Mouse (Mus musculus): ENCODE data around the gene 2410002F23Rik. TPM values are rescaled to one million over a fixed set of nuclear protein-coding genes. Genes with fewer than 3 reads are reported as not detected.
A peak's percentile ranks its signal among the peaks of the same experiment; 100 is the strongest.
"Not testable (repeated sequence)": the region's sequence is repeated elsewhere in the genome, so short reads cannot be mapped to it uniquely, and the experiment has no call there.

2410002F23Rik gene
- total RNA-seq, 2 experiments from 2014 or later, result 82.0 to 92.1 TPM

DNA sequence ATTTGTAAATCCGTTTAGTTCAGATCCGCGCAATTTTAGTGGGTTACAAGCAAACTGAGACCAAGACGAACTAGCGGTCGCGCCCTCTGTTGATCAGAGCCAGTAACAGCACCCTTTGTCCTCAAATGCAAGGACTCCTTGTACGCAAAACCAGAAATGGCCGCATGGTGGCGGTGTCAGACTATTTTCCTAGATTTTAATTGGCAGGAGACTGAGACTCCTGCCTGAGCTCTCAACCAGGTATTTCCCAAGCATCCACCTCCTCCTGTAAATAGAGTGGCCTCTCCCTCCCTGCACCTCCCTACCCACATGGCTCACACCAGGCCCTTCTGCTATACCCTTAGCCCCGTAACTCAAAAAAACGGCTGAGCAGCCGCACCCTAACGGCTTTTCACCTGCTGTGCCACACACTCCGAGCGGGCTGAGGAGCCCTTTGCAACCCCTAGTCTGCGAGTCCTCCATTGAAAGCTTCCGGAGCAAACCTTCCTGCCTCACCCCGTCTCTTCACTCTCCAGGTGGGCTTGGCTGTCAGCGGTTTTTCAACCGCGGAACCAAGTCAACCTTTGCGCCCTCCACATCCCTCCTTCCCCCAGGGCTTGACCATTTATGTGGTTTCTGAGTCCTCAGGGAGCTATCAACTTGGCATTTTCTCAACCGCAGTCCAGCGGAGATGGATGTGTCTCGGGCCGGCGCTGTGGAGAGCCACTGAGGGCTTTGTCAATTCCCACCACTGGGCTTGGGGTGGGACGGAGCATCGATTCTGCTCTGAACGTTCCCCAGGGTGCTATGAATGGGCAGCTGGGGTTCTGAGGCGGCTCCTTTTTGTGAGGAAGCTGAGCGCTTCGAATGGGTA is 16.5 kb downstream of the 2410002F23Rik start:
- peak; percentile 93 to 97 for DNase-seq

- no peak for DNase-seq
Measured at GRCm38 (mm10) chr7:44268117-44268516, 21.6 kb downstream of the 2410002F23Rik start.

- no peak for DNase-seq
Measured at GRCm38 (mm10) chr7:44269397-44269796, 22.9 kb downstream of the 2410002F23Rik start.

DNA sequence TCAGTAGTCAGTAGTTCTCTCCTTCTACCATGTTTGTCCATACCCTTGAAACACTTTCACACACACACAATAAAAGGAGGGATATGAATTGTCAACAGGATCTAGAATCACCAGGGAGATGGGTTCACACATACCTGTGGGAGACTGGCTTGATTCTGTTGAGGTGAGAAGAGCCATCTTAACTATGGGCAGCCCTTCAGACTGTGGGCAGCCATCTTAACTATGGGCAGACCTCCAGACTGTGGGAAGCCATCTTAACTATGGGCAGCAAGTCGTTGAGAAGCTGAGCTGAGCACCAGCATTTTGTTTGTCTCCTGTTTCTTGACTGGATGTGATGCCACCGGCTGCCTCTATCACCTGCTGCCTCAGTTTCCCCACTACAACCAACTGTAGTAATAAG is 24.8 kb downstream of the 2410002F23Rik start:
- no peak for DNase-seq

- no peak for DNase-seq
Measured at GRCm38 (mm10) chr7:44272546-44272945, 26.0 kb downstream of the 2410002F23Rik start.

DNA sequence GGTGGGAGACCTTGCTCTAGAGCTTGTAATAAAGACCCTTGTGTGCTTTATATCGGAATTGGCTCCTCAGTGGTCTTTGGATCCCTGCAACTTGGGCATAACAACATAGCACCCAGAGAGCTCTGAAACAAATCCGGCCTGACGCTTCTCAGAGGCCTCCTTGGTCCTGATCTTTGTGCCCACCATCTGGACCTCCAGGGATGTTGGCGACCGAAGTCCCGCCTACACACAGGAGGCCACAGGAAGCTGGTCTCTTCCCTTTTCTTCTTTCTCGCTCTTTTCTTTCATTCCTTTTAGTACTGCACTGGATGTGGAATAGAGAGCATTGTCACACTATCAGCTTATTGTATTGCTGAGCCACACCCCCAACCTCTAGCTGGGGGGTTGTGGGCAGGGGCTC is 26.9 kb downstream of the 2410002F23Rik start:
- DNase-seq, result no peak

DNA sequence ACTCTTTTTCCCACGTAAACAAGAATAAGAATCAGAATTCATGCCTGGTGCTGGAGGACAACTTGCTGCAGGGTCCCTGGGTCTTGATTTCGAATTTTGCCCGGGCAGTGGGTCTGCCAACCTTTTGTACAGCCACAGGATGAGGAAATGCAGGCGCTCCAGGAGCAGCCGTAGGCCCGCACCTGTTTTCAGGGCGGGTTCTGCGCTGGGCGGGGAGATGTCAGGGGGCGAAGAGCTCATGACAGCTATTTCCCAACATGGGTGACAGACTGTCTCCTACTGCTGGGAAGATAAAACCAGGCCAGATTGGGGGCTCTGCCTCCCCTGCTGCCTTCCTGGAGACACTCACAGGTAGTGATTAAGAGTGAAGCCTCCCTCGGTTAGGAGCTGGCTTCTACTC is 27.6 kb downstream of the 2410002F23Rik start:
- no peak for DNase-seq

- DNase-seq, result no peak
Measured at GRCm38 (mm10) chr7:44275546-44275945, 29.0 kb downstream of the 2410002F23Rik start.

DNA sequence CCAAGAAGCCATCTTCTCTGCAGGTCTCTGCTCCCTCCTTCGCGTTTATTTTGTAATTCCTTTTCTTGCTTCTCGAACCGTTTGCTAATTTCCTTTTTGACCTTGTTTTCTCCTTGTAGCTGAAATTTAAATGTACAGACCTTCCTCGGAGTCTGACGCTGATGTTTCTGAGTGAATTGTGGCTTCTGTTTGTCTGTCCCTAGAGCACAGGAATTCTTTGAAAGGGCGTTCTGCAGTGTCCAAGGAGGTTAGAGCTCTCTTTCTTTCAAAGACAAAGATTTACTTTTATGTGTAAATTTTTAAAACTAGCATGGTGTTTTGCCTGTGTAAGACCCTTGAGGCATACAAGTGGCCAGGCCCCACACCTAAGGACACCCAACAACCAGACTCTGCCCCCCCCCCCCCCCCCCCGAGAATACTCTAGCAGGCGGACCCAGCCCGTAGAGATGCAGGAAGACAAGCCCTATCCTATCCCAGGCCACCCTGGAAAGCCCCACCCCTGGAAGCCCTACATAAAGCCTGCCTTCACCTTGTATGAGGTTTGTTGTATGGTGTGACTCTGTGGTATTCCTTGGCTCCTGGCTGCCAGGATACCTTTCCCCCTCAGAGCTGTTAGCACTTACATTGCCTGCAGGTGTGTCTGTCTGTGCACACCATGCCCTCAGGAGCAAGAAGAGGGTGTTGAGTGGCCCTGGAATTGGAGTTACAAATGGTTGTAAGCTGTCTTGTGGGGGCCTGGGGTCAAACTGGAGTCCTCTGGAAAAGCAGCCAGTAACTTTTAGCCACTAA is 30.1 kb downstream of the 2410002F23Rik start:
- no peak for DNase-seq

GRCm38 (mm10) chr7:44277250-44277622 is 30.7 kb downstream of the 2410002F23Rik start:
- DNase-seq, result peak in 1 of 2 experiments; percentile 29

DNA sequence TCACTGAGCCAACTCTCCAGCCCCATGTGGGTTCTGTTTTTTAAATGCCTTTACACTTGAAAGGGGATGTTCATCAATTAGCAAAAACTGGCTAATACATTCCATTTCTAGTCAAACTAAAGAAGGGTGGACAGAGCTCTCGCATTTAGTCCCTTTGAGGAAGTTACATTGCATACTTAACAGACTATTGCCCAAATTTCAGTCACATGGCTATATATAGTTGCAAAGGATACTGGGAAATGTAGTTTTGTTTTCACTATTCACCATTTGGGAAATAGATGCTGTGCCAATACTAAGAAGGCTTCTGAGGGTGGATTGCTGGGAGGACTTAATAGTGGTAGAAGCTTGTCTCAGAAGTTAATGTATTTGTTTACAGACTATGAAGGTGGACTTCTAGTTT is 34.4 kb downstream of the 2410002F23Rik start:
- no peak for DNase-seq

GRCm38 (mm10) chr7:44281586-44281985 is 35.1 kb downstream of the 2410002F23Rik start:
- DNase-seq, result no peak

GRCm38 (mm10) chr7:44287760-44288159 is 41.2 kb downstream of the 2410002F23Rik start:
- no peak for DNase-seq

GRCm38 (mm10) chr7:44290986-44291385 is 44.5 kb downstream of the 2410002F23Rik start:
- no peak for DNase-seq

- no peak for DNase-seq
Measured at GRCm38 (mm10) chr7:44291418-44291817, 44.9 kb downstream of the 2410002F23Rik start.

- DNase-seq, result not testable (repeated sequence)
Measured at GRCm38 (mm10) chr7:44297501-44297900, 51.0 kb downstream of the 2410002F23Rik start.

Other genes with a start within 250 kb of the 2410002F23Rik start
- not detected for gene Klk1b26, start 234.6 kb upstream of the 2410002F23Rik start, total RNA-seq (2021)
- gene Klk1b27, start 194.4 kb upstream of the 2410002F23Rik start, total RNA-seq (2021), result not detected
- not detected for gene Klk1b21, start 144.4 kb upstream of the 2410002F23Rik start, total RNA-seq (2021)
- gene Klk1b22, start 134.0 kb upstream of the 2410002F23Rik start, total RNA-seq (2021), result not detected
- gene Klk1b16, start 110.0 kb upstream of the 2410002F23Rik start, total RNA-seq (2021), result not detected
- gene Klk1b24, start 58.5 kb upstream of the 2410002F23Rik start, total RNA-seq (2021), result not detected
- not detected for gene Klk1b3, start 48.5 kb upstream of the 2410002F23Rik start, total RNA-seq (2021)
- not detected for gene Klk1b4, start 39.3 kb upstream of the 2410002F23Rik start, total RNA-seq (2021)
- gene Klk1b5, start 30.8 kb upstream of the 2410002F23Rik start, total RNA-seq (2021), result not detected
- gene Klk1, start 21.4 kb upstream of the 2410002F23Rik start, total RNA-seq (2021), result not detected
- not detected for gene Gm36864, start 10.5 kb upstream of the 2410002F23Rik start, total RNA-seq (2021)
- gene 1700028J19Rik, start within 50 bp of the 2410002F23Rik start, total RNA-seq (2021), result 1 to 10 TPM in 1 of 2 experiments, under 1 TPM in 1; 0.99 to 1.2 TPM
- gene Acp4, start 10.7 kb downstream of the 2410002F23Rik start, total RNA-seq (2021), result not detected
- gene Gm15517, start 14.7 kb downstream of the 2410002F23Rik start, total RNA-seq (2021), result not detected
- gene Clec11a, start 60.2 kb downstream of the 2410002F23Rik start, total RNA-seq (2021), result 1 to 10 TPM; 2.9 to 3.8 TPM
- 100 to 1,000 TPM; 588 to 654 TPM for gene Shank1, start 63.5 kb downstream of the 2410002F23Rik start, total RNA-seq (2021)
- gene Syt3, start 137.4 kb downstream of the 2410002F23Rik start, total RNA-seq (2021), result 10 to 100 TPM; 84.8 to 92.0 TPM
- 1 to 10 TPM; 3.1 to 3.4 TPM for gene 1700008O03Rik, start 139.1 kb downstream of the 2410002F23Rik start, total RNA-seq (2021)
- gene Lrrc4b, start 182.3 kb downstream of the 2410002F23Rik start, total RNA-seq (2021), result 100 to 1,000 TPM; 311 to 332 TPM
- gene Aspdh, start 218.7 kb downstream of the 2410002F23Rik start, total RNA-seq (2021), result 10 to 100 TPM; 13.3 to 21.6 TPM
- gene Josd2, start 221.3 kb downstream of the 2410002F23Rik start, total RNA-seq (2021), result 100 to 1,000 TPM in 1 of 2 experiments, 10 to 100 TPM in 1; 94.5 to 102 TPM
- 100 to 1,000 TPM; 205 to 215 TPM for gene Emc10, start 249.8 kb downstream of the 2410002F23Rik start, total RNA-seq (2021)
- 10 to 100 TPM; 14.3 to 15.7 TPM for gene Fam71e1, start 249.9 kb downstream of the 2410002F23Rik start, total RNA-seq (2021)

Data from layer of hippocampus, postnatal 36 days (tissue).